Mouse (Mus musculus) liver, embryonic 13.5 days (tissue): Measurements from ENCODE around the gene Epn2. TPM values are rescaled to one million over a fixed set of nuclear protein-coding genes. Genes with fewer than 3 reads are reported as not detected.
A peak's percentile ranks its signal among the peaks of the same experiment; 100 is the strongest.
"Not testable (repeated sequence)": the region's sequence is repeated elsewhere in the genome, so short reads cannot be mapped to it uniquely, and the experiment has no call there.

Source experiments
- ATAC-seq: fragments of 200-750 bp; cut with Nextera tagmentation; 2 replicates; pipeline ENCODE4 v1.8.0; 2017; ENCODE audit warnings: low read depth, mild to moderate bottlenecking, moderate number of reproducible peaks, moderate library complexity
- DNase-seq: peaks from one replicate; pipeline ENCODE4 v3.0.0; 2022
- H3K27ac ChIP-seq: fragments of 300-500 bp; sonication (generic); 2 replicates; pipeline ENCODE4 v1.5.1; 2015; ENCODE audit warnings: moderate library complexity, mild to moderate bottlenecking, inconsistent platforms
- H3K27me3 ChIP-seq: fragments of 300-500 bp; sonication (generic); 2 replicates; pipeline ENCODE4 v1.6.1; 2015; ENCODE audit warnings: mild to moderate bottlenecking, inconsistent platforms
- H3K36me3 ChIP-seq: fragments of 300-500 bp; sonication (generic); 2 replicates; pipeline ENCODE4 v1.6.1; 2015; ENCODE audit warnings: mild to moderate bottlenecking, inconsistent platforms
- H3K4me1 ChIP-seq: fragments of 300-500 bp; sonication (generic); replicated peaks from 2 replicates; pipeline ENCODE4 v1.6.1; 2015; ENCODE audit warnings: inconsistent platforms
- H3K4me2 ChIP-seq: fragments of 300-500 bp; sonication (generic); 2 replicates; pipeline ENCODE4 v1.6.1; 2015; ENCODE audit warnings: inconsistent platforms, mild to moderate bottlenecking, moderate library complexity
- H3K4me3 ChIP-seq: fragments of 300-500 bp; sonication (generic); replicated peaks from 2 replicates; pipeline ENCODE4 v1.5.1; 2015; ENCODE audit warnings: mild to moderate bottlenecking, inconsistent platforms
- H3K9ac ChIP-seq: fragments of 300-500 bp; sonication (generic); 2 replicates; pipeline ENCODE4 v1.6.1; 2015; ENCODE audit warnings: mild to moderate bottlenecking, inconsistent platforms
- H3K9me3 ChIP-seq: fragments of 300-500 bp; sonication (generic); replicated peaks from 2 replicates; pipeline ENCODE4 v1.6.1; 2016; ENCODE audit warnings: inconsistent platforms
- WGBS: fragments of 180-500 bp; shearing (Covaris S2); methylation state at CpG from one replicate; pipeline ENCODE4 v1.1.7; 2015; ENCODE audit not compliant: insufficient replicate concordance; 5-methylcytosine and 5-hydroxymethylcytosine counted together
- polyA plus RNA-seq: library from polyadenylated mRNA; unstranded; fragments of >200 nt; fragmentation: Nextera tagmentation; extraction: Ambion mirVana; gene quantifications from 2 replicates; pipeline ENCODE4 v1.2.1, GENCODE M21; 2015

Epn2 gene
- polyA plus RNA-seq, 1 experiment from 2014 or later: 2.5 TPM

- Histone ChIP-seq H3K4me3 (no peak overlapping the region), H3K4me2 (no peak overlapping the region), H3K27ac (no peak overlapping the region), H3K27me3 (peaks cover 30% of the 10 kb centered on the region), H3K9ac (no peak overlapping the region), H3K9me3 (no peaks in the 10 kb centered on the region), H3K36me3 (no peaks in the 10 kb centered on the region), H3K4me1 (no peaks in the 10 kb centered on the region)
- WGBS: 40% methylated on average over 7 of the region's 7 CpGs
- DNase-seq (no peak), ATAC-seq (no peak)
Measured at GRCm38 (mm10) chr11:61590516-61591213, 11.2 kb upstream of the Epn2 start.

- no peaks in the 10 kb centered on the region for H3K4me1 ChIP-seq
- no peaks in the 10 kb centered on the region for H3K9me3 ChIP-seq
- H3K4me2 ChIP-seq: no peak overlapping the region
- H3K36me3 ChIP-seq: no peaks in the 10 kb centered on the region
- peaks cover 38% of the 10 kb centered on the region for H3K27me3 ChIP-seq
- no peak overlapping the region for H3K27ac ChIP-seq
- H3K4me3 ChIP-seq: no peak overlapping the region
- DNase-seq (no peak), ATAC-seq (no peak)
- no peak overlapping the region for H3K9ac ChIP-seq
- WGBS: 38% methylated on average over 4 of the region's 4 CpGs
Measured at GRCm38 (mm10) chr11:61585421-61585820, 5.9 kb upstream of the Epn2 start.

GRCm38 (mm10) chr11:61584830-61585229, 5.3 kb upstream of the Epn2 start:
- H3K4me1 ChIP-seq: no peaks in the 10 kb centered on the region
- peaks cover 44% of the 10 kb centered on the region for H3K27me3 ChIP-seq
- ATAC-seq (no peak), DNase-seq (no peak)
- 54% methylated on average over 4 of the region's 4 CpGs for WGBS
- no peak overlapping the region for H3K27ac ChIP-seq
- no peak overlapping the region for H3K9ac ChIP-seq
- no peaks in the 10 kb centered on the region for H3K36me3 ChIP-seq
- H3K4me3 ChIP-seq: no peak overlapping the region
- H3K9me3 ChIP-seq: no peaks in the 10 kb centered on the region
- H3K4me2 ChIP-seq: no peak overlapping the region

GRCm38 (mm10) chr11:61584096-61584495, 4.6 kb upstream of the Epn2 start:
- Histone ChIP-seq H3K27me3 (peaks cover 48% of the 10 kb centered on the region), H3K9me3 (no peaks in the 10 kb centered on the region), H3K4me2 (no peak overlapping the region), H3K27ac (no peak overlapping the region), H3K36me3 (no peaks in the 10 kb centered on the region), H3K9ac (no peak overlapping the region), H3K4me1 (peaks cover 6% of the 10 kb centered on the region; the same call in 1 of the 2 replicates), H3K4me3 (no peak overlapping the region)
- 71% methylated on average over 6 of the region's 6 CpGs for WGBS
- DNase-seq: no peak
- no peak for ATAC-seq

GRCm38 (mm10) chr11:61582808-61583207, 3.3 kb upstream of the Epn2 start:
- not testable (repeated sequence) for DNase-seq, H3K36me3 ChIP-seq, H3K9ac ChIP-seq, ATAC-seq, H3K4me3 ChIP-seq, H3K9me3 ChIP-seq, H3K4me2 ChIP-seq, H3K27ac ChIP-seq
- 68% methylated on average over 4 of the region's 5 CpGs for WGBS
- Histone ChIP-seq H3K4me1 (peaks cover 19% of the 10 kb centered on the region), H3K27me3 (peaks cover 49% of the 10 kb centered on the region)

GRCm38 (mm10) chr11:61579878-61580381, 443 bp upstream of the Epn2 start:
- DNase-seq: no peak
- peaks cover 56% of the 10 kb centered on the region for H3K27me3 ChIP-seq
- H3K9ac ChIP-seq: no peak overlapping the region
- H3K36me3 ChIP-seq: no peaks in the 10 kb centered on the region
- H3K4me3 ChIP-seq: peak overlapping the region; percentile 65
- H3K4me2 ChIP-seq: peak overlapping the region; percentile 85; the same call in 1 of the 2 replicates
- peaks cover 19% of the 10 kb centered on the region for H3K4me1 ChIP-seq
- 70% methylated on average over 7 of the region's 7 CpGs for WGBS
- H3K27ac ChIP-seq: no peak overlapping the region
- no peak for ATAC-seq
- H3K9me3 ChIP-seq: no peaks in the 10 kb centered on the region

- peak overlapping the region; percentile 85 for H3K4me2 ChIP-seq
- DNase-seq: no peak
- peaks cover 19% of the 10 kb centered on the region for H3K4me1 ChIP-seq
- ATAC-seq: no peak
- no peaks in the 10 kb centered on the region for H3K36me3 ChIP-seq
- no peak overlapping the region for H3K27ac ChIP-seq
- WGBS: 3% methylated on average over 17 of the region's 17 CpGs
- no peaks in the 10 kb centered on the region for H3K9me3 ChIP-seq
- H3K9ac ChIP-seq: peak overlapping the region; percentile 71
- peaks cover 53% of the 10 kb centered on the region for H3K27me3 ChIP-seq
- H3K4me3 ChIP-seq: peak overlapping the region; percentile 65
Measured at GRCm38 (mm10) chr11:61578541-61578982, 925 bp downstream of the Epn2 start.

- no peak for DNase-seq
- peaks cover 58% of the 10 kb centered on the region for H3K27me3 ChIP-seq
Measured at GRCm38 (mm10) chr11:61577991-61578390, 1.5 kb downstream of the Epn2 start.

GRCm38 (mm10) chr11:61577349-61577748, 2.1 kb downstream of the Epn2 start:
- no peaks in the 10 kb centered on the region for H3K9me3 ChIP-seq
- H3K9ac ChIP-seq: no peak overlapping the region
- no peak overlapping the region for H3K4me3 ChIP-seq
- H3K4me2 ChIP-seq: no peak overlapping the region
- no peak for ATAC-seq
- peaks cover 21% of the 10 kb centered on the region for H3K4me1 ChIP-seq
- no peak for DNase-seq
- H3K36me3 ChIP-seq: no peaks in the 10 kb centered on the region
- no peak overlapping the region for H3K27ac ChIP-seq
- H3K27me3 ChIP-seq: peaks cover 58% of the 10 kb centered on the region

More at GRCm38 (mm10) chr11:61577991-61578390, 1.5 kb downstream of the Epn2 start:
- Histone ChIP-seq H3K27ac (no peak overlapping the region), H3K4me1 (peaks cover 21% of the 10 kb centered on the region), H3K36me3 (no peaks in the 10 kb centered on the region), H3K9ac (no peak overlapping the region), H3K4me3 (0 out of 2 replicates have a peak overlapping the region, but pooled peaks have one; percentile 65), H3K9me3 (no peaks in the 10 kb centered on the region), H3K4me2 (peak overlapping the region; percentile 85)
- WGBS: 15% methylated on average over 5 of the region's 5 CpGs
- ATAC-seq: no peak

- 57% methylated on average over 4 of the region's 4 CpGs for WGBS
Measured at GRCm38 (mm10) chr11:61573266-61573665, 6.2 kb downstream of the Epn2 start.

GRCm38 (mm10) chr11:61571225-61571624, 8.3 kb downstream of the Epn2 start:
- Histone ChIP-seq H3K4me1 (0 out of 2 replicates have a peak, but pooled peaks cover 2% of the 10 kb centered on the region), H3K9ac (no peak overlapping the region), H3K9me3 (no peaks in the 10 kb centered on the region), H3K27me3 (peaks cover 35% of the 10 kb centered on the region), H3K27ac (no peak overlapping the region), H3K36me3 (no peaks in the 10 kb centered on the region), H3K4me3 (no peak overlapping the region), H3K4me2 (no peak overlapping the region)
- DNase-seq (no peak), ATAC-seq (no peak)
- WGBS: 77% methylated on average over 3 of the region's 3 CpGs

More at GRCm38 (mm10) chr11:61573266-61573665, 6.2 kb downstream of the Epn2 start:
- Histone ChIP-seq H3K4me2 (no peak overlapping the region), H3K27ac (no peak overlapping the region), H3K4me3 (no peak overlapping the region), H3K27me3 (peaks cover 53% of the 10 kb centered on the region), H3K4me1 (peaks cover 7% of the 10 kb centered on the region; the same call in 1 of the 2 replicates), H3K9me3 (no peaks in the 10 kb centered on the region), H3K36me3 (no peaks in the 10 kb centered on the region), H3K9ac (no peak overlapping the region)
- no peak for ATAC-seq
- DNase-seq: no peak

- Histone ChIP-seq H3K36me3 (no peaks in the 10 kb centered on the region), H3K4me3 (no peak overlapping the region), H3K9me3 (no peaks in the 10 kb centered on the region), H3K4me2 (no peak overlapping the region), H3K27me3 (peaks cover 44% of the 10 kb centered on the region), H3K27ac (no peak overlapping the region), H3K4me1 (0 out of 2 replicates have a peak, but pooled peaks cover 2% of the 10 kb centered on the region), H3K9ac (no peak overlapping the region)
- 83% methylated on average over 1 of the region's 1 CpGs for WGBS
- ATAC-seq (no peak), DNase-seq (no peak)
Measured at GRCm38 (mm10) chr11:61569671-61570070, 9.8 kb downstream of the Epn2 start.
